Mouse (Mus musculus) ES-E14 (cell line): Measurements from ENCODE around the gene Sytl4.

Experiments used
- HCFC1 ChIP-seq: IDR thresholded peaks from 2 replicates; pipeline ENCODE4 v1.6.1; 2012; ENCODE audit warnings: low read length, inconsistent platforms, borderline replicate concordance; ENCODE audit not compliant: insufficient read depth
- MAFK ChIP-seq: IDR thresholded peaks from 2 replicates; pipeline ENCODE4 v1.6.1; 2014; ENCODE audit warnings: mild to moderate bottlenecking, low read depth, low read length, inconsistent platforms; ENCODE audit not compliant: insufficient read depth
- ZC3H11A ChIP-seq: IDR thresholded peaks from 2 replicates; pipeline ENCODE4 v1.6.1; 2012; ENCODE audit warnings: low read depth, mild to moderate bottlenecking, inconsistent platforms, low read length, borderline replicate concordance
- ZNF384 ChIP-seq: IDR thresholded peaks from 2 replicates; pipeline ENCODE4 v1.6.1; 2012; ENCODE audit warnings: low read depth, low read length, inconsistent platforms

GRCm38 (mm10) chrX:133931302-133932013 lies 50.2 kb downstream of the Sytl4 start:
- no peak for TF ChIP-seq HCFC1
- TF ChIP-seq ZC3H11A, result no peak
- no peak for TF ChIP-seq ZNF384
- TF ChIP-seq MAFK, result no peak
